Mouse (Mus musculus): ENCODE data around the gene Vps26a.

GRCm38 (mm10) chr10:62503353-62503752, 16.7 kb upstream of the Vps26a start:
- no peak for TF ChIP-seq POLR2A (IDR thresholded peaks at IDR 0.05; ENCODE audit: borderline replicate concordance, low read depth, low read length)
- TF ChIP-seq CTCF (IDR thresholded peaks at IDR 0.05; ENCODE audit: low read depth, low read length): no peak

Data from bone marrow macrophage, adult 2 months (primary cell).